ENCODE assay signal across 9 mouse cellular contexts in the genomic region with DNA sequence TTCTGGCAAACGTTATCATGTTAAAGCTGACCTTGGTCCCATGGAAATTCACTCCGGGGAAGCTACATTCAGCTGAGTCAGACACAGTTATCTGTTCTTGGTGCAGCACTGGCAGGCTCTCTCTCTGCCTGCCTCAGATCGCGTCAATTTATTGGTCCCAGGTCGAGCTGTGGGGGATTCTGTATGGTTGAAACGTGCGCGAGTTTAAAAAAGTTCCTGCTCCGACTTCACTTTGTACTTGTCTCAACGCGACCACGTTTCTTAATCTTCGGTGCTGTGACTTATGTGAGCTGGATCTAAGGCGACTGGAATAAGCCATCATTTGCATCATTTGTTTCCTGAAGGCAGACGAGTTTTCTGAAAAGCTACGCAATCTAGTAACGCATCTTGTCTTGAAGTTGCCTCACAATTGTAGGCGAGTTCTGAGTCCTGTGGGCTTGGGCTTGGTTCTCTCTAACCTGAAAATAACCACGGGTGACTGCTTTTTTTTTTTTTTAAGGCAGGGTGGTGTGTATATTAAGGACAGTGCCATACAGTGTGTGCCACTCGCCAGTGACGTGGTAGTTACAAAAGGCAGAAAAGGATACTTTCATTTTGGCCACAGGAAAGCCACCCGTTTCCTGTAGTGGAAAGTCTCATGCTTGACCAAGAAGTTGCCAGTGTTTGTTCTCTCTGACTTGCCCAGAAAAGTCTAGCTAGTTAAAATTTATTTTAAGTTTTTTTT. TPM values are rescaled to one million over a fixed set of nuclear protein-coding genes. Genes with fewer than 3 reads are reported as not detected.
A peak's percentile ranks its signal among the peaks of the same experiment; 100 is the strongest.
DNase-seq lines count a peak whose midpoint lies in the region; ATAC-seq and TF ChIP-seq lines count a peak whose summit lies in the region.
"Had no signal": no experiment of that assay in that cellular context is flagged by ENCODE, and none has a peak within 500 bp of the region (broad histone marks: within the 10 kb centered on the region; RNA-seq: fewer than 3 reads in every experiment).

No protein-coding gene starts in this region.

- TF ChIP-seq EP300 in liver, embryonic 14.5 days (IDR thresholded peaks at IDR 0.05; ENCODE audit: low read depth) = no peak

- 19% methylated on average over 22 of the region's 22 CpGs for WGBS in liver, embryonic 14.5 days (ENCODE audit: insufficient replicate concordance)
- 85% methylated on average over 22 of the region's 22 CpGs for WGBS in hindbrain, embryonic 12.5 days

- H3K4me1 ChIP-seq in liver, embryonic 14.5 days (replicated peaks; ENCODE audit: control insufficient read depth in 2 of 2, insufficient read depth in 2 of 2, low read length in 1 of 2) = peaks cover 0 to 6% of the 10 kb centered on the region in 2 experiments; a peak in 2 of 4 replicates
- H3K4me1 ChIP-seq in hindbrain, embryonic 12.5 days = no peaks in the 10 kb centered on the region

- H3K9ac ChIP-seq in liver, embryonic 14.5 days (replicated peaks) = no peak overlapping the region
- no peak overlapping the region for H3K9ac ChIP-seq in hindbrain, embryonic 12.5 days

- ATAC-seq in granulocyte monocyte progenitor cell, adult 5-6 weeks (replicated peaks; ENCODE audit: poor library complexity, severe bottlenecking) = peak; percentile 81
- ATAC-seq in liver, embryonic 14.5 days (ENCODE audit: insufficient read depth) = no peak
- ATAC-seq in hindbrain, embryonic 12.5 days (ENCODE audit: low FRiP score) = no peak

- intact Hi-C loops in heart, postnatal 25 days (cut with DNase I) = no loop called here

- TF ChIP-seq CTCF in liver, embryonic 14.5 days (IDR thresholded peaks at IDR 0.05; ENCODE audit: low read depth) = no peak

- peak overlapping the region; percentile 30 to 46 for H3K4me3 ChIP-seq in liver, embryonic 14.5 days (ENCODE audit: insufficient read depth in 1 of 2, low read depth in 2 of 2, low read length in 2 of 2)
- no peak overlapping the region for H3K4me3 ChIP-seq in hindbrain, embryonic 12.5 days

- H3K36me3 ChIP-seq in liver, embryonic 14.5 days (replicated peaks; ENCODE audit: control insufficient read depth, insufficient read depth, low read depth) = no peaks in the 10 kb centered on the region
- no peaks in the 10 kb centered on the region for H3K36me3 ChIP-seq in hindbrain, embryonic 12.5 days
- H3K36me3 ChIP-seq: G1E had no signal

- H3K27me3 ChIP-seq in liver, embryonic 14.5 days (ENCODE audit: control insufficient read depth, insufficient read depth, low read length) = no peaks in the 10 kb centered on the region
- H3K27me3 ChIP-seq in hindbrain, embryonic 12.5 days = no peaks in the 10 kb centered on the region

- DNase-seq in heart, adult 11 months = peak; percentile 90
- DNase-seq in heart, postnatal 25 days (ENCODE audit: low spot score) = no peak
- DNase-seq in CD4-positive, CD25-positive, alpha-beta regulatory T cell, adult 2 months (ENCODE audit: low read depth, low spot score) = peak; percentile 45
- no peak for DNase-seq in liver, embryonic 14.5 days (ENCODE audit: low read depth in 3 of 3, low spot score in 3 of 3)
- DNase-seq in thymus, postnatal 25 days = peak; percentile 67
- DNase-seq in ovary, postnatal 14 days (ENCODE audit: low spot score) = no peak

- H3K27ac ChIP-seq in liver, embryonic 14.5 days = no peak overlapping the region
- no peak overlapping the region for H3K27ac ChIP-seq in hindbrain, embryonic 12.5 days

- no peaks in the 10 kb centered on the region for H3K9me3 ChIP-seq in liver, embryonic 14.5 days (ENCODE audit: control insufficient read depth, low read length)
- H3K9me3 ChIP-seq in hindbrain, embryonic 12.5 days (replicated peaks) = no peaks in the 10 kb centered on the region
- H3K9me3 ChIP-seq: G1E had no signal

- peak overlapping the region; percentile 51 for H3K4me2 ChIP-seq in liver, embryonic 14.5 days (ENCODE audit: low read depth)
- no peak overlapping the region for H3K4me2 ChIP-seq in hindbrain, embryonic 12.5 days (replicated peaks)

RNA-seq across cellular contexts. Expression of a gene that starts 1.1 kb away (rescaled TPM):
- under 1 TPM; 0.67 to 0.99 TPM for total RNA-seq in heart, postnatal 25 days (2021)
- 18.2 and 19.4 TPM in 2 replicates for total RNA-seq in granulocyte monocyte progenitor cell, adult 5-6 weeks (2014; fragmentation: Nextera tagmentation)
- total RNA-seq in granulocyte monocyte progenitor cell, adult 5-6 weeks (2017) = 14.8 and 16.9 TPM in 2 replicates
- polyA plus RNA-seq in liver, embryonic 14.5 days (2012; rRNA removed) = 0.06 and 0.08 TPM in 2 replicates
- 0.13 and 0.29 TPM in 2 replicates for polyA plus RNA-seq in liver, embryonic 14.5 days (2014; fragmentation: Nextera tagmentation; extraction: Ambion mirVana)
- polyA plus RNA-seq in hindbrain, embryonic 12.5 days (2016; fragmentation: Nextera tagmentation; extraction: Ambion mirVana) = 0.04 and 0.10 TPM in 2 replicates
- polyA plus RNA-seq: G1E had no signal

Comparison
In these comparisons a context has a peak if more than half of its experiments do, and no peak if none do; other contexts are left out.
1. DNase-seq: peak in heart, adult 11 months (single experiment), CD4-positive, CD25-positive, alpha-beta regulatory T cell, adult 2 months (single experiment) and thymus, postnatal 25 days (single experiment); none in heart, postnatal 25 days (single experiment), liver, embryonic 14.5 days (0 of 3) and ovary, postnatal 14 days (single experiment).
2. RNA of a gene that starts 1.1 kb away (total RNA-seq): 14.8 to 19.4 TPM in granulocyte monocyte progenitor cell, adult 5-6 weeks; 0.67 to 0.99 TPM in heart, postnatal 25 days; every median in the first group is over 4 times any median in the second.